10 mouse cellular contexts compared by ENCODE assay signal in genomic region chr6:119585652-119586375, GRCm38 (mm10). TPM values are rescaled to one million over a fixed set of nuclear protein-coding genes. Genes with fewer than 3 reads are reported as not detected.
DNase-seq lines count a peak whose midpoint lies in the region; ATAC-seq and TF ChIP-seq lines count a peak whose summit lies in the region.
"Had no signal": no experiment of that assay in that cellular context is flagged by ENCODE, and none has a peak within 500 bp of the region (broad histone marks: within the 10 kb centered on the region; RNA-seq: fewer than 3 reads in every experiment).

No protein-coding gene starts in this region.

- peak; percentile 67 for DNase-seq in embryo, embryonic 11 days
- peak; percentile 37 to 50 for DNase-seq in heart, postnatal 14 days
- DNase-seq in lung, embryonic 14.5 days: peak; percentile 50
- no peak for DNase-seq in spleen, postnatal 4 days (ENCODE audit: low spot score in 2 of 2)
- DNase-seq in urinary bladder, postnatal 10 days (ENCODE audit: low spot score): no peak
- DNase-seq in ovary, postnatal 10 days (ENCODE audit: low spot score): no peak

- 0 out of 2 replicates have a peak, but pooled peaks have one; percentile 38 for ATAC-seq in forebrain, embryonic 15.5 days (replicated peaks)
- ATAC-seq in forebrain, embryonic 13.5 days: no peak
- ATAC-seq in lung, embryonic 14.5 days (ENCODE audit: insufficient read depth): peak; percentile 60

- no peaks in the 10 kb centered on the region; the same call in 1 of the 2 replicates for H3K36me3 ChIP-seq in forebrain, embryonic 15.5 days
- 0 out of 2 replicates have a peak, but pooled peaks cover 3% of the 10 kb centered on the region for H3K36me3 ChIP-seq in forebrain, embryonic 13.5 days (ENCODE audit: poor library complexity, severe bottlenecking)
- H3K36me3 ChIP-seq in lung, embryonic 14.5 days (ENCODE audit: insufficient read depth): no peaks in the 10 kb centered on the region
- H3K36me3 ChIP-seq: embryonic facial prominence, embryonic 13.5 days had no signal

- peak overlapping the region; percentile 50 for H3K27ac ChIP-seq in forebrain, embryonic 15.5 days (replicated peaks)
- no peak overlapping the region for H3K27ac ChIP-seq in forebrain, embryonic 13.5 days
- H3K27ac ChIP-seq in lung, embryonic 14.5 days (ENCODE audit: low read depth): no peak overlapping the region
- H3K27ac ChIP-seq: embryonic facial prominence, embryonic 13.5 days; limb, embryonic 12.5 days had no signal

- H3K4me1 ChIP-seq in forebrain, embryonic 15.5 days: peaks cover 10% of the 10 kb centered on the region
- H3K4me1 ChIP-seq in forebrain, embryonic 13.5 days: peaks cover 10% of the 10 kb centered on the region
- peaks cover 9% of the 10 kb centered on the region; the same call in 1 of the 2 replicates for H3K4me1 ChIP-seq in lung, embryonic 14.5 days (ENCODE audit: insufficient read depth)

- H3K27me3 ChIP-seq in forebrain, embryonic 15.5 days: no peaks in the 10 kb centered on the region
- no peaks in the 10 kb centered on the region for H3K27me3 ChIP-seq in forebrain, embryonic 13.5 days
- H3K27me3 ChIP-seq in lung, embryonic 14.5 days (ENCODE audit: insufficient read depth, low read length): no peaks in the 10 kb centered on the region
- H3K27me3 ChIP-seq: embryonic facial prominence, embryonic 13.5 days; limb, embryonic 12.5 days had no signal

- H3K9me3 ChIP-seq in forebrain, embryonic 15.5 days: no peaks in the 10 kb centered on the region
- no peaks in the 10 kb centered on the region for H3K9me3 ChIP-seq in forebrain, embryonic 13.5 days (replicated peaks)
- H3K9me3 ChIP-seq in lung, embryonic 14.5 days (ENCODE audit: low read depth, low read length): no peaks in the 10 kb centered on the region
- H3K9me3 ChIP-seq: embryonic facial prominence, embryonic 13.5 days; limb, embryonic 12.5 days had no signal

- intact Hi-C loops in heart, postnatal 14 days (cut with DNase I): no loop called here

- WGBS in forebrain, embryonic 15.5 days: 58% methylated on average over 5 of the region's 5 CpGs
- WGBS in forebrain, embryonic 13.5 days: 76% methylated on average over 5 of the region's 5 CpGs
- WGBS in lung, embryonic 14.5 days: 58% methylated on average over 5 of the region's 5 CpGs

- TF ChIP-seq CTCF in lung, embryonic 14.5 days (IDR thresholded peaks at IDR 0.05; ENCODE audit: low read depth): no peak

- H3K4me3 ChIP-seq in forebrain, embryonic 15.5 days: no peak overlapping the region
- no peak overlapping the region for H3K4me3 ChIP-seq in forebrain, embryonic 13.5 days
- H3K4me3 ChIP-seq in lung, embryonic 14.5 days (ENCODE audit: low read depth, low read length): no peak overlapping the region
- H3K4me3 ChIP-seq: embryonic facial prominence, embryonic 13.5 days; limb, embryonic 12.5 days had no signal

- H3K4me2 ChIP-seq in forebrain, embryonic 15.5 days (replicated peaks): no peak overlapping the region
- no peak overlapping the region for H3K4me2 ChIP-seq in forebrain, embryonic 13.5 days
- H3K4me2 ChIP-seq in lung, embryonic 14.5 days: no peak overlapping the region
- H3K4me2 ChIP-seq: embryonic facial prominence, embryonic 13.5 days; limb, embryonic 12.5 days had no signal

- no peak overlapping the region for H3K9ac ChIP-seq in forebrain, embryonic 15.5 days (replicated peaks)
- no peak overlapping the region for H3K9ac ChIP-seq in forebrain, embryonic 13.5 days
- H3K9ac ChIP-seq in lung, embryonic 14.5 days: no peak overlapping the region
- H3K9ac ChIP-seq: embryonic facial prominence, embryonic 13.5 days; limb, embryonic 12.5 days had no signal

RNA-seq across cellular contexts. Expression of gene Wnt5b, which starts 41.7 kb away (rescaled TPM):
- 2.8 and 3.1 TPM in 2 replicates for polyA plus RNA-seq in forebrain, embryonic 15.5 days (2015; fragmentation: Nextera tagmentation; extraction: Ambion mirVana)
- 4.5 and 5.2 TPM in 2 replicates for polyA plus RNA-seq in forebrain, embryonic 13.5 days (2015; fragmentation: Nextera tagmentation; extraction: Ambion mirVana)
- total RNA-seq in heart, postnatal 14 days (2021): 1 to 10 TPM; 4.7 to 4.9 TPM
- 6.8 and 7.4 TPM in 2 replicates for polyA plus RNA-seq in lung, embryonic 14.5 days (2014; fragmentation: Nextera tagmentation; extraction: Ambion mirVana)

Comparison
In these comparisons a context has a peak if more than half of its experiments do, and no peak if none do; other contexts are left out.
1. DNase-seq: peak in embryo, embryonic 11 days (single experiment), heart, postnatal 14 days (2 of 2) and lung, embryonic 14.5 days (single experiment); none in spleen, postnatal 4 days (0 of 2), urinary bladder, postnatal 10 days (single experiment) and ovary, postnatal 10 days (single experiment).